Mouse (Mus musculus) frontal cortex, postnatal 36 days (tissue): ENCODE measurements around the gene Cdh20.

Experiments used
- DNase-seq, 2 experiments: peaks; one replicate each; pipeline ENCODE4 v3.0.0; 2022; ENCODE audit warnings: low spot score in 2 of 2

Gene Cdh20

DNA sequence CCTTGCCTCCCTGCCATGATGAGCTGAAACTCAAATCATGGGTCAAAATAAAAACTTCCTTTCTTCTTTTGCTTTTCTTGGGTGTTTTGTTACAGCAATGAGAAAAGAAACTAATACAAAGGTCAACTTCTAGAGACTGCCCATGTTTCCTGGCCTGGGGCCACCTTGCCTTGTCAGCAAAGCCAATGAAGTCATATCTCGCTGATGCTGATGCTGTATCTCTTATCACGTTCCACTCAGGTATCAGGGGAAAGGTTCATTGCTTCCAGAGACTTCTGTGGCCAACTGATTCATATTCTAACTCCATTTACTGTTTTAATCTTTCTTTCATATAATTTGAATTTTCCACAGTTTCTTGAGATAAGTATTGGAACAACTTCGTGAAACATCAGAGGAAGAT, 273.3 kb downstream of the Cdh20 start:
- DNase-seq: no peak
